Mouse (Mus musculus): ENCODE measurements around the gene Casc4.

Gene Casc4

GRCm38 (mm10) chr2:121866632-121867050 is at the start of gene Casc4:
TSS of gene Casc4 (plus strand) at chr2:121866970.
- peak; percentile 76 to 90 for DNase-seq (ENCODE audit: low spot score in 2 of 2)

DNA sequence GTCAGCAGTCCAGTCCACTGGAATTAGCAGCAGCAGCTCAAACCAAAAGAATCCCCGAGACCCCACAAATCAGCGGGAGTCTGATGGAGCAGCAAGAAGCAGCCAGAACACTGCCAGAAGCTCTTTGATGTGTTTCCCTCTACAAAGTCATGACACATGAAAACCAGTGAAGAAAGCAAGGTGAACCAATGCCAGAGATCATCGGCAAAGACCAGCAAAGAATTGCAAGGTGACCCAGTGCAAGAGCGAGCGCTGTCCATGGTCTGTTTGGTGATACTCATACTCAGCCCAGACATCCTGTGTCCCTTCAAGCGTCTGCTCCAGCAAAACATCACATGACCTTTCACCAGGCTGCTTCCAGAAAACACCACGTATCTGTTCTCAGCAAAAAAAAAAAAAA is 45.0 kb upstream of the Casc4 start:
- no peak for DNase-seq (ENCODE audit: low spot score in 2 of 2)

DNA sequence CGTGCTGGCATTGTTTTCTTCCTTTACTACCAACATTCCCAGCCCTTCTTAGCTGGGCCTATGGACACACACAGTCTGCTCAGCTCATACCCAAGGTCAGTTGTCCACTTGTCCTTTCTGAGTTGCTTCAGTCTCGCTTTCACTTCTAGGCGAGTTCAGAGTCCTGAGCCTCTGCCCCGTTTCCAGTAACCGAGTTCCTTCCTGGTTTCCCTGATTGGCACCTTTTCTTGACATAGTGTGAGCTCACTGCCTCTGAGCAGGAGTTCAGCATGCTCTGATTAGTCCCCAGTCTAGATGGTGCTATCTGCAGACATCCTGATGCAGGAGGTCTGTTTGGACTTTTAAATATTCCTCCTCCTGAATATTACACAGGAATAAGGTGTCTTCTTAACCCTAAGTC is 42.1 kb upstream of the Casc4 start:
- no peak for DNase-seq (ENCODE audit: low spot score in 2 of 2)

GRCm38 (mm10) chr2:121826189-121826588 is 40.6 kb upstream of the Casc4 start:
- no peak for DNase-seq (ENCODE audit: low spot score in 2 of 2)

- DNase-seq (ENCODE audit: low spot score in 2 of 2), result peak in 1 of 2 experiments; percentile 13
These were observed 38.4 kb upstream of the Casc4 start for GRCm38 (mm10) chr2:121828411-121828810.

GRCm38 (mm10) chr2:121832484-121832894 is 34.3 kb upstream of the Casc4 start:
- DNase-seq (ENCODE audit: low spot score in 2 of 2), result peak; percentile 35 to 55

GRCm38 (mm10) chr2:121834926-121835325 is 31.8 kb upstream of the Casc4 start:
- DNase-seq (ENCODE audit: low spot score in 2 of 2), result no peak

DNA sequence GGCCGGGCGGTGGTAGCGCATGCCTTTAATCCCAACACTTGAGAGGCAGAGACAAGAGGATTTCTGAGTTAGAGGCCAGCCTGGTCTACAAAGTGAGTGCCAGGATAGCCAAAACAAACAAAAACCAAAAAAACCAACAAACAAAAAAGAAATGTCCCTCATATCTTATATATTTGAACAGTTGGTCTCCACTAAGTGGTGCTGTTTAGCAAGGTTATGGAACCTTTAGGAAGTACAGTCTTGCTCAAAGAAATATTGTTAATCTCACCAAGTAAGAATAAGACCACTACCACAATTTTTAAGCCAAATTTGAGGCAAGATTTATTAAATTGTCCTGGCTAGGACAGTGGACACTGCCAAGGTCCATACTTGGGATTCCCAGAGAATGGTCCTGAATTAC is 25.3 kb upstream of the Casc4 start:
- no peak for DNase-seq (ENCODE audit: low spot score in 2 of 2)

DNA sequence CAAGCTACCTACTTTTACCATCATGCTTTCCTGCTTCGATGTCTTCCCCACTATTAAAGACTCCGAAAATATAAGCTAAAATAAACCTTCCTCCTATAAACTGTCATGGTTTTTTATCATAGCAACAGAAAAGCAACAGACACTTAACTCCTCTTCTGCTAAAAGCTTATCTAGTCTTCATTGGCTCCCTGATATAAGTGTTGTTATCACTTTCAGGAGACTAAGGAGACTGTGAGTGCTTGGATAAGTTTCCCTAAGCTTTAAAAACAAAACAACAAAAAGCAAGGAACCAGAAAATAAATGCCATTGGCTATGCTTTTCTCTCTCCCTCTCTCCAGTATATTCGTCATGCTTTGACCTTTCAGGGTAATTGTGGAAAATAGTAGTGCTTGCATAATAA is 24.5 kb upstream of the Casc4 start:
- DNase-seq (ENCODE audit: low spot score in 2 of 2), result no peak

GRCm38 (mm10) chr2:121846050-121846449 is 20.7 kb upstream of the Casc4 start:
- peak in 1 of 2 experiments; percentile 25 for DNase-seq (ENCODE audit: low spot score in 2 of 2)

DNA sequence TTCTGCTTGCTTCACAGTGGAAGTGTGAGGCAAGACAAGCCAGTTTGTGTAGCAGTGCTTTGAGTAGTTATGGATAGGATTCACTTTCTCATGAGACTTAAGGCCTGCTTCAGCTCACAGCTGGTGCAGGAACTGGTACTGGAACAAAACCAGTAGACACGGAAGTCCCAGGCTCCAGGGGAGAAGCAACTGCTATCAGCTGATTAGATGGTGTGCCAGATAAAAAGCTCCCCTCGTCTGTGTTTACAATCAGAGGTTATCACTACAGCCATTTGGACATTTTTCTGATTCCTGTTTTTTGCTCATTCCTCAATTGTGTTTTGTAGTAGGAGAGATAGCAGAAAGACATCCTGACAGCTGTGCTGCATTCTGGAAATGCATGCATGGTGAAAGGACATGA is 14.7 kb upstream of the Casc4 start:
- DNase-seq (ENCODE audit: low spot score in 2 of 2), result no peak

GRCm38 (mm10) chr2:121853974-121854373 is 12.8 kb upstream of the Casc4 start:
- DNase-seq (ENCODE audit: low spot score in 2 of 2), result no peak

DNA sequence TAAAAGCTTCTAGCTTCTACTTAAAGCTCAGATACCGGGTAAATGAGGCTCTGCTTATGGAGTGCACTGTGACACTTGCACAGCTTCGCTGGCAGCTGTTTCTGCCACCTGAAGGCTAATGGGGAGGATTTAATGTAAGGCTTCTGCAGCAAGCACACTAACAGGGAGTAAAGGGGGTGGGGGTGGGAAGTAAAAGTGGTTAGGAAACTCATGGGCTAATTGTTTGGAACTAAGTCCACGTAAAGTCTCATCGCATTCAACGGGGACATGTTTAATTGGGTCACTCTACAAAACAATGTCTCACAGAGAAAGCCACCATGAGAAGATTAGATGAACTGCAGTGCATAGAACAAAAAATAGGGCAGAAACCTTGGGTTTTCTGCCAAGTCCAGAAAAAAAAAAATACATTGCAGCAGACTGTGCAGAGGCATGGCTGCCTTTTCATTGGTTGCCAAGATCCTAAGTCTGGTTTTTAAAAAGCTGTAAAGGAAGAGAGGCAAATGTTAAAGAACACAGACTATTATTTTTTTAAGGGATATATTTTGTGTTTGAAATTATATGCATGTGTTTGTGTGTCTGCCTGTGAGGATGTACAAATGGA is 7.3 kb upstream of the Casc4 start:
- DNase-seq (ENCODE audit: low spot score in 2 of 2), result peak in 1 of 2 experiments; percentile 39

- peak in 1 of 2 experiments; percentile 51 for DNase-seq (ENCODE audit: low spot score in 2 of 2)
These were observed 634 bp upstream of the Casc4 start for GRCm38 (mm10) chr2:121866071-121866601.

GRCm38 (mm10) chr2:121867051-121867928 is 520 bp downstream of the Casc4 start:
- peak; percentile 41 to 54 for DNase-seq (ENCODE audit: low spot score in 2 of 2)

DNA sequence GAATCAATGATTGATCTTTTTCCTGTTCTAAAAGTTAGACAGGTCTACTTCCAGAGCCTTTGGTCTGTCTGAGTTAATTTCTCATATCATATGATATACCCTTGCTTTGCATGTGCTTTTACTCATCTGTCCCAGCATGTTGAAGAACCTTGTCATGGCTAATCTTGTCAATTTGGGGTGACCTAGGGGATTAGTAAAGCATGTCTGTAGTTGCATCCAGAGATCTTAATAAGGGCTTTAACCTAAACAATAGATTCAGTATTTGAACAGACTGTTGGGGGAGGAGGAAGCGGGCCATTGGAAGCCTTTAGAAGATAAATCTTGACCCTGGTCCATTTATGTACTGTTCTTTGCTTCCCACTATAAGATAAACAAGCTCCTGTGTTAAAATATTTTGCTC is 12.7 kb downstream of the Casc4 start:
- DNase-seq (ENCODE audit: low spot score in 2 of 2), result no peak

GRCm38 (mm10) chr2:121885509-121886106 is 18.8 kb downstream of the Casc4 start:
- DNase-seq (ENCODE audit: low spot score in 2 of 2), result no peak

- DNase-seq (ENCODE audit: low spot score in 2 of 2), result no peak
These were observed 19.6 kb downstream of the Casc4 start for GRCm38 (mm10) chr2:121886406-121886805.

- no peak for DNase-seq (ENCODE audit: low spot score in 2 of 2)
These were observed 22.1 kb downstream of the Casc4 start for GRCm38 (mm10) chr2:121888720-121889497.

DNA sequence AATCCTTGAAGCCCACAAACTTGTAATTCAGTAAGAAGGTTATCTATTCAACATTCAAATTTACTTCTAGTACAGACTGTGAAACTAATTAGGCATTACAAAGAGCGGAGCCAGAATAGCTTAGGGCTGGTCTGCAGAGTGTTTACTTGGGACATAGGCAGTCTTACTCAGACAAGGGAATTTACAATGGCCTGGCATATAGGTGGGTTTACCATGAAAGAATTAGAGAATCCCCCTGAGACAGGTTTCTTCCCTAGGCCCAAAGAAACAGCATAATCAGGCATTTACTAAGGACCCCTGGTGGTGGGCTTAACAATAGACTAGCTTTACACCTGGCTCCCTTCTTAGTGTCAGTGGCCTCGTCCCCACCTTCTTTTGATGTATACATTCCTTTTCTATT is 28.5 kb downstream of the Casc4 start:
- no peak for DNase-seq (ENCODE audit: low spot score in 2 of 2)

GRCm38 (mm10) chr2:121896825-121897224 is 30.1 kb downstream of the Casc4 start:
- no peak for DNase-seq (ENCODE audit: low spot score in 2 of 2)

- DNase-seq (ENCODE audit: low spot score in 2 of 2), result no peak
These were observed 43.2 kb downstream of the Casc4 start for GRCm38 (mm10) chr2:121909975-121910374.

Measured in frontal cortex, postnatal 36 days (tissue).